Mouse (Mus musculus) stomach, postnatal 0 days (tissue): ENCODE measurements around the gene Phxr2. TPM values are rescaled to one million over a fixed set of nuclear protein-coding genes. Genes with fewer than 3 reads are reported as not detected.
A peak's percentile ranks its signal among the peaks of the same experiment; 100 is the strongest.

Source experiments
- ATAC-seq: fragments of 200-750 bp; cut with Nextera tagmentation; 2 replicates; pipeline ENCODE4 v1.8.0; 2017; ENCODE audit not compliant: low FRiP score, low TSS enrichment
- DNase-seq: peaks from one replicate; pipeline ENCODE4 v3.0.0-alpha.2; 2016; ENCODE audit warnings: low spot score
- H3K27ac ChIP-seq: fragments of 300-500 bp; sonication (generic); replicated peaks from 2 replicates; pipeline ENCODE4 v1.5.1; 2014; ENCODE audit warnings: mild to moderate bottlenecking, control low read depth
- H3K27me3 ChIP-seq: fragments of 300-500 bp; sonication (generic); 2 replicates; pipeline ENCODE4 v1.6.1; 2014; ENCODE audit warnings: low read length; ENCODE audit not compliant: control insufficient read depth, insufficient read depth
- H3K36me3 ChIP-seq: fragments of 300-500 bp; sonication (generic); 2 replicates; pipeline ENCODE4 v1.6.1; 2014; ENCODE audit warnings: low read length, mixed read lengths; ENCODE audit not compliant: control insufficient read depth, insufficient read depth
- H3K4me1 ChIP-seq: fragments of 300-500 bp; sonication (generic); replicated peaks from 2 replicates; pipeline ENCODE4 v1.6.1; 2014; ENCODE audit warnings: antibody characterized with exemption; ENCODE audit not compliant: control insufficient read depth, insufficient read depth
- H3K4me2 ChIP-seq: fragments of 300-500 bp; sonication (generic); replicated peaks from 2 replicates; pipeline ENCODE4 v1.6.1; 2014; ENCODE audit warnings: low read depth, mild to moderate bottlenecking, control low read depth, moderate library complexity
- H3K4me3 ChIP-seq: fragments of 300-500 bp; sonication (generic); 2 replicates; pipeline ENCODE4 v1.5.1; 2014; ENCODE audit warnings: low read depth, low read length, control low read depth
- H3K9ac ChIP-seq: fragments of 300-500 bp; sonication (generic); 2 replicates; pipeline ENCODE4 v1.6.1; 2014; ENCODE audit warnings: mild to moderate bottlenecking, low read length, control low read depth, mixed read lengths
- H3K9me3 ChIP-seq: fragments of 300-500 bp; sonication (generic); 2 replicates; pipeline ENCODE4 v1.6.1; 2016; ENCODE audit warnings: low read length; ENCODE audit not compliant: control insufficient read depth
- CTCF ChIP-seq: IDR thresholded peaks from 2 replicates; pipeline ENCODE4 v1.5.1; 2016; ENCODE audit warnings: antibody characterized with exemption, low read depth, mild to moderate bottlenecking, moderate library complexity
- EP300 ChIP-seq: optimal IDR thresholded peaks from 2 replicates; pipeline ENCODE3; 2016; ENCODE audit warnings: antibody characterized with exemption
- WGBS: fragments of 180-500 bp; shearing (Covaris S2); extraction: QIAGEN DNeasy Blood & Tissue Kit; methylation state at CpG from one replicate; pipeline ENCODE4 v1.1.7; 2014; 5-methylcytosine and 5-hydroxymethylcytosine counted together
- polyA plus RNA-seq: library from polyadenylated mRNA; unstranded; fragments of >200 nt; fragmentation: Nextera tagmentation; extraction: Ambion mirVana; gene quantifications from 2 replicates; pipeline ENCODE4 v1.2.1, GENCODE M21; 2015

Gene Phxr2
- polyA plus RNA-seq, 1 experiment from 2014 or later = not detected

DNA sequence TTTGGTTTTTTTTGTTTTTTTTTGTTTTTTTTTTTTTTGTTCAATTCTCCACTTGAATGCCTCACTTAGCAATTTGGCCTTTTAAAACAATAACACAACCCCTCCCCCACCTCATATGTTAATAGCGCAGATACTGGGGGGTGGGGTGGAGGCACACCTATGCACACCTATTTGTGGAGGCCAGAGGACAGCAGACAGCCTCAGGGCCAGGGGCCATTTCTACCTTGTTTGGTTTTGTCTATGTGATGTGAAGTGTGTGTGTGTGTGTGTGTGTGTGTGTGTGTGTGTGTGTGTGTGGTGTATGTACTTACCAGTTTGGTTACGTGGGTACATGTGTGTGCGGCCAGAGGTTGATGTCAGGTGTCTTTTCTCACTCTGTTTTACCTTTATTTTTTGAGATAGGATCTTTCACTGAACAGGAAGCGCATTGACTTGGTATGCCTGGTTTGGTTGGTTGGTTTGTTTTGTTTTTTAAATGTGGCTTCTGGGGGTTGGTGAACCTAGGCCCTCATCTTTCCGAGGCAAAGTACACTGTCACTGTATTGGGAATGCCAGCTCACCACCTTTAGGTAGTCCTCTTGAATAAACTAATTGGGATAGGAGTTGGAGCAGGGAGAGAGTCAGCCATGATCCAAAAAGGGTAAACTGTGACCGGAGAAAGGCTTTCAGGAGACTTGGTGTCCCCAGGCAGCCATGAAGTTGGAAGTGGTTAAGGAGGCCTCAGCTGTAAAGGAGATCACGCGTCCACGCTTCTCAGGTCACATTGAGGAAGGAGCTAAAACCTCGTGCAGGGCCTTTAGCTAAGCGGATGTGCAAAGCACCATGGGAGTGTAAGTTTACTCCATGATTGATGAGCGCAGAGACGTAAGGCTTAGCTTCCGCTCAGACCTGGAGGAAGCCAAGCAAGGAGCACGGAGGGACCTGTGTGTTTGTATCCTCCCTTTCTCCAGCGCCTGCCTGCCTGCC is 9.2 kb downstream of the Phxr2 start:
- WGBS = 68% methylated on average over 16 of the region's 16 CpGs

GRCm38 (mm10) chr10:99116237-99116632 is 9.9 kb downstream of the Phxr2 start:
- H3K27me3 ChIP-seq = no peaks in the 10 kb centered on the region
- no peak overlapping the region for H3K4me2 ChIP-seq

More for the DNA sequence above, 9.2 kb downstream of the Phxr2 start:
- Histone ChIP-seq H3K4me2 (no peak overlapping the region), H3K27ac (peak overlapping the region; percentile 83), H3K4me1 (peaks cover 6% of the 10 kb centered on the region; the same call in 1 of the 2 replicates), H3K9me3 (no peaks in the 10 kb centered on the region), H3K27me3 (no peaks in the 10 kb centered on the region), H3K36me3 (no peaks in the 10 kb centered on the region), H3K9ac (no peak overlapping the region), H3K4me3 (no peak overlapping the region)
- TF ChIP-seq EP300 = no peak
- no peak for TF ChIP-seq CTCF
- DNase-seq = peak; percentile 29
- ATAC-seq = no peak

DNA sequence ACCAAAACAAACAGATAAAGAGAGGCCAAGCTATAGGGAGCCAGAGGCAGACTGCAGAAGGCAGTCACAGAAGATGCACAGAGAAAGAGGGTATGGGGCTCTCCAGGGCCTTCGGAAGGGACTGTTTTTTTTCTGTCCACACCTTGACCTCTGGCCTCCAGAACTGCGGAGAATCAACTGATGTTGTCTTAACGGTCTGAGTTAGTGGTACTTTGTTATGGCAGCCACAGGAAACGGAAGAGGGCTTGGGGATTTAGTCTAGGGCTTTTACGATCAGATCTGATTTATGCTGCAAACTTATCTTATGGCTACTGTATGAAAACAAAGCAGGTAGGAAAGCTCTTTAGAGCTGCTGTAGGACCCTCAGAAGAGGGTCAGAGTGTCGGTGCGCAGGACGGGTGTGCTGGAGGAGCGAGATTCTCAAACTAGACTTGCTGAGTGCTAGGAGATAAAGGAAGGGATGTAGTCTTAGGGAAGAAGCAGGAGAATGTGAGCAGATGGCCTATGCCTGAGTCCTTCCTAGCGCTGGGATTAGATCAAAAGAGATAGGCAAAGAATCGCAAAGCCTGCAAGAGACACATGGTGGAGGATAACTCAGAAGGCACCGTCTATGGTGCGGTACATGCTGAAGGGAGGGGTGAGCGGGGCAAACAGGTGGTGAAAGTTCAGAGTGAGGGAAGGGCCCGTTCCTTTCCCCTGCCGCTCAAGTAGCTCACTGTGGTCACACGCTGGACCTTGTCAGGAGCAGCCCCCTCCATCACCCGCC is 10.5 kb downstream of the Phxr2 start:
- 48% methylated on average over 18 of the region's 18 CpGs for WGBS
- Histone ChIP-seq H3K4me3 (no peak overlapping the region), H3K9ac (no peak overlapping the region), H3K4me1 (peaks cover 6% of the 10 kb centered on the region; the same call in 1 of the 2 replicates), H3K4me2 (no peak overlapping the region), H3K9me3 (no peaks in the 10 kb centered on the region), H3K27ac (peak overlapping the region; percentile 49), H3K36me3 (no peaks in the 10 kb centered on the region), H3K27me3 (no peaks in the 10 kb centered on the region)
- ATAC-seq (no peak), DNase-seq (peak; percentile 39)
- TF ChIP-seq EP300 = no peak
- TF ChIP-seq CTCF = no peak

More at GRCm38 (mm10) chr10:99116237-99116632, 9.9 kb downstream of the Phxr2 start:
- no peaks in the 10 kb centered on the region for H3K9me3 ChIP-seq
- 51% methylated on average over 8 of the region's 8 CpGs for WGBS
- H3K9ac ChIP-seq = no peak overlapping the region
- TF ChIP-seq CTCF (no peak), EP300 (no peak)
- DNase-seq (no peak), ATAC-seq (no peak)
- peak overlapping the region; percentile 49 for H3K27ac ChIP-seq
- no peak overlapping the region for H3K4me3 ChIP-seq
- no peaks in the 10 kb centered on the region for H3K36me3 ChIP-seq
- H3K4me1 ChIP-seq = peaks cover 6% of the 10 kb centered on the region; the same call in 1 of the 2 replicates

GRCm38 (mm10) chr10:99114295-99114694 is 11.8 kb downstream of the Phxr2 start:
- Histone ChIP-seq H3K9me3 (no peaks in the 10 kb centered on the region), H3K36me3 (no peaks in the 10 kb centered on the region), H3K27me3 (no peaks in the 10 kb centered on the region), H3K4me1 (peaks cover 6% of the 10 kb centered on the region; the same call in 1 of the 2 replicates), H3K4me3 (no peak overlapping the region), H3K27ac (peak overlapping the region; percentile 90), H3K4me2 (no peak overlapping the region), H3K9ac (0 out of 2 replicates have a peak overlapping the region, but pooled peaks have one; percentile 18)
- 54% methylated on average over 8 of the region's 8 CpGs for WGBS
- ATAC-seq (peak; percentile 77), DNase-seq (peak; percentile 61)
- TF ChIP-seq CTCF = no peak
- TF ChIP-seq EP300 = no peak

DNA sequence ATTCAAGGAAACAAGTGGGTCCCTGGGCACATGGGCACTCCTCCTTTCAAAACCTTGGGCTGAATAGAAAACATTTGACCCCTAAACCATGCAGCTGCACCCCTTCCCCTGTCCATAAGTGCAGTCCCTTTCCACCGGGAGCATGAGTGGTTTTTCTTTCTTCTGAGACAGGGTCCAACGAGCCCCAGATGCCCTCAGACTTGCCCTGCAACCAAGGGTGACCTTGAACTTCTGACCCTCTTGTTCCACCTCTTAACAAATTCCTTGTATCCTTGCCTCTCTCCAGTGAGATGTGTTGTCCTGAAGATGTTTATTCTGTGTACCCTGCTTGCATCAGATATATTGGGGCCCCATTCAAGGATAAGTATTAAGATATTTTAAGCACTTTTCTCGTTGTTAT is 12.6 kb downstream of the Phxr2 start:
- Histone ChIP-seq H3K4me3 (no peak overlapping the region), H3K36me3 (no peaks in the 10 kb centered on the region), H3K4me2 (0 out of 2 replicates have a peak overlapping the region, but pooled peaks have one; percentile 4), H3K4me1 (peaks cover 4% of the 10 kb centered on the region; the same call in 1 of the 2 replicates), H3K9me3 (no peaks in the 10 kb centered on the region), H3K27me3 (no peaks in the 10 kb centered on the region), H3K27ac (peak overlapping the region; percentile 79), H3K9ac (no peak overlapping the region)
- no peak for TF ChIP-seq EP300
- TF ChIP-seq CTCF = no peak
- ATAC-seq (no peak), DNase-seq (no peak)
- WGBS = 29% methylated on average over 3 of the region's 3 CpGs
